Mouse (Mus musculus) neural tube, embryonic 10.5 days (tissue): ENCODE results near the gene Chrm3.
"Not testable (repeated sequence)": the region's sequence is repeated elsewhere in the genome, so short reads cannot be mapped to it uniquely, and the experiment has no call there.

Source experiments
- DNase-seq: peaks from one replicate; pipeline ENCODE4 v3.0.0-alpha.2; 2017; ENCODE audit warnings: low spot score; ENCODE audit errors: extremely low spot score

Gene Chrm3

DNA sequence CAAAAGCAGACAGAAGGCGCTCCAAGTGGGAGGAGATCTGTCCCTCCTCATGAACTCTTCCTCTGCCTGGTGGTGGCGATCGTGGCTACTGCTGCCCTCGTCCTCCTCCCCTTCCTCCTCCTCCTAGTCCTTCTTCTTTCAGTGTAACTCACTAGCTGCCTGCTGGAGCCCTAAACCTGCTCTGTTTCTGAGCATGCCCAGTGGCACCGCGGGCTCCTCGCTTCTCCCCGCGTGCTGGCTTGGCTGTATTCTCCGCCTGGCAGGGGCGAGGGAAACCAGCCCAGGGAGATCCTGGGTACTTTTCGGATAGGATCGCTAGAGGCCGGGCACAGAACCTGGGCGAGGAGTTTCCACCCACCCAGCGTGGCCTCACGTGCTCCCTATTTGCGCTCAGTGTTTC, at the start of gene Chrm3:
TSS of gene Chrm3 (minus strand) at position 71 of the 400 bp plus-strand sequence.
- peak; percentile 71 for DNase-seq

DNA sequence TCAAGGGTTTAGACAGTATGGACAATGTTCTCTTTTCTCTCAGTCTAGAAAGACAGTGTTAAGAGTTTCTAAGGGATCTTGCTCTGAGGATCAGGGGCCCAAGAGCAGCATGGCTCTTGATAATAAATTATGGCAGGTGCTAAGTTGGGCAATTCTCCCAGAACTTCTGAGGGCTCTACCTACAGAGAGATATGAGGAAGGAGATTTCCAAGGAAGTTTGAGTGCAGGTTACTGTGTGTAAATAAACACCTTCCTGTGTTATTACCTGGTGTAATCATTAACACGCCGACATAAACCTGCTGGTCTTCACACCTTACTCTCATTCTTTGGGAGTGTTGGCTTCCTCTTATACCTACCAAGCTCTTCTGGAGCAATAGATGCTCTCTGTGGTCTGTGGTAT, 33.7 kb upstream of the Chrm3 start:
- DNase-seq, result no peak

DNA sequence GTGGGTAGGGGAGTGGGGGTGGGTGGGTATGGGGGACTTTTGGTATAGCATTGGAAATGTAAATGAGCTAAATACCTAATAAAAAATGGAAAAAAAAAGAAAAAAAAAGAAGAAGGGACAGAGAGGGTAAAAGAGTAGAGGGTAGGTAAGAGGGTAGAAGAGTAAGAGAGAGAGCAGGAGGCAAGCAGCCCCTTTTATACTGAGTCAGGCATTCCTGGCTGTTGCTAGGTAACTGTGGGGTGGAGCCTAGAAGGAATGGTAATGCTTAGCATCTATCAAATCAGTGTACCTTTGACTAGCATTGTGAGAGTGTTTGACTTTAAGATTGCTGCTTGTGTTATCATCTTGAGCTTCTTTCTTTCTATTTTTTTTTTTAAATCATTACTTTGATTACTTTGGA, 14.8 kb upstream of the Chrm3 start:
- not testable (repeated sequence) for DNase-seq

DNA sequence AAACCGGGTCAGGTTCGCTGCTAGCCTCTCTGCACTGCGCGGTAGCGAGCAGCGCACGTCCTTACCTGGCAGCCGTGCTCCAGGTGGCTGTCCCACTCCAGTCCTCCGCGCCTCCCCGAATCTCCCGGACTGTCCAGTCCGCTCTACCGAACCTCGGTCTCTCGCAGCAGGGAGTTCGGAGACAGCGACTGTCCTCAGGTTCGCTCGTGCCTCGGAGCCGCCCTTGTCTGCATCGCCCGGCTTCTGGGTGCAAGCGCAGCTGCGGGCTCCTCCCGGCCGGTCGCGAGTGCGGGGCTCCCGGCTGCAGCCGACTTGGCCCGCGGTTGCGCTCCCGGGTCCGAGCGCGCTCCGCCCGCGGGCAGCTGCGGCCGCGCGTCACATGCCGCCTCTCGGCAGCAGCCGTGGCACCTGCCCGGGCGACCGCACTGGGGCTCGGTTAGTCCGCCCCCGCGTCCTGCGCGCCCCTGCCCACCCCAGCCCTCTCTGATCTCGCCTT, 400 bp downstream of the Chrm3 start:
- DNase-seq, result no peak

DNA sequence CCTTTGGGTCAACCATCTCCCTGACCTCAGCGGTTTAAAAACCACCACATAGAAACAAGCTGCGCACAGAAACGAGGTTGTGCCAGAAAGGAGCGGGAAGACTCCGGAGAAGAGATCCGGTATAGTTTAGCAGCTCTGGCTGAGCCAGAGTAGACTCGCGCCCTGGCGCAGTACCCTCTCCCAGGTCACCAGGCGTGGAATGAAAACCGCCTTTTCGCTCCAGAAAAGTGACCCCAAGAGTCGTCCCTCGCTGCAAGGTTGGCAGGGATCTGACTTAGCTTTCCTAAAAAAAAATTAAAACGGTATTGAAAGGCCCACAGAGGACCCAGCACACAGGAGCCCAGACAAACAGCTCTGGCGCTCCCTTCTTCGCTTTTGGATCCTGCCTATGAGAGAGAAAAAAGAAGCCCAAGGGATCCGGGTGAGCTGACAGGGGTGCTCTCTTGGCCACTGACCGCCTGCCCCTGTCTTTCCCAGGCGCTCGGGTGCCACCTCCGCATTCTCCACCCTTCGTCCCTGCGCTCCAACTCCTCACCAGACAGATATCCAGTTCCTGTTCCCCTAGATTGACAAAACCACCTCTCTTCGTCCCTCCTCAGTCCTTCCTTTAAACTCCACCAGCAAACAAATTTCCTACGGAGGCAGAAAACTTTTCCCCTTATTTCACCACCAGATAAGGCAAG, 990 bp downstream of the Chrm3 start:
- DNase-seq, result peak; percentile 61

DNA sequence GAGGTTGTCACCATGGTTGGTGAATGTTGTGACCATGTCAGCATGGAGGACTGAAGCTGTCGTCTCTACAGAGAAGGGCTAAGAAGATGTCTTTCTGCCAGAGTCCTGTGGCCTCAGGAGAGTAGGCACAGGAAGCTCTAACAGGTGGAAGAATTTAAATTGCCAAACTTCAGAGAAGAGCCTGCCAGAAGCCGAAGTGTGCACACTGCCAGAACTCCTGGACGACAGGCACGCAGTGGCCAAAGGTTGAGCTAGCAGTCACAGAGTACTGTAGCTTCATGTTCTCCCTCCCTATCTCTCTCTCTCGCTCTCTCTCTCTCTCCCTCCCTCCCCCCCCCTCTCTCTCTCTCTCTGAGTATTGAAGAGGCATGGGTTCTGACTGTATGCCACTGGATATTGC, 4.9 kb downstream of the Chrm3 start:
- DNase-seq, result no peak

DNA sequence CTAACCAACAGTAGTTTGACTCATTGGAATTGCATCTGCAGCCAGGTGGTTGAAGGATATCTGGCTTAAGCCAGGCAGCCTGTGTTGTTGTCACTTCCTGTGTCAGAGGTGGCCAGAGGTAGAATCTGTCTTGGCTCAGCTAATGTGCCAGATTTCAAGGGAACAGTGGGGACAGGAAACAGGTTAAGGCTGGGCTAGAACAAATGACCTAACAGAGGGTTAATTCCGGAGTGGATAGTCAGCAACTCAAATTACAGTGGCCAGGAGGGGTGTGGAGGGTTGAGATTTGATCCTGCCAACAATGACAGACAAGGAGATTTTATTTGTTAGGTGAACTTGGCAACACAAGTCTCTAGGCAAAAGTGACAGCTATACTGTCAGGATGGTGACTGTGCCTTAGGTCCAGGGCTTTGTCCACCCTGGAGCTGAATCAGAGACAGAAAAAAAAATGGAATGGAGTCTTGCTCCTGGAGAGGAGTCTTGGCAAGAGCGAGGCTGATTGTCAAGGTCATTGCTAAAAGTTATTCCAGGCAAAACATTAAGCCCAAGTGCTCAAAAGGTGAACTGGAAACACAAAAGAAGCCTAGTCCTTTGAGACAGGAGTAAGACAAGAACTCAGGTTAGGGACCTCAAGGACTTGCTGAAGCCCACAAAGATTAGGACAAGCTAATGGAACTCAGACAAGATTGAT, 5.6 kb downstream of the Chrm3 start:
- DNase-seq, result no peak

DNA sequence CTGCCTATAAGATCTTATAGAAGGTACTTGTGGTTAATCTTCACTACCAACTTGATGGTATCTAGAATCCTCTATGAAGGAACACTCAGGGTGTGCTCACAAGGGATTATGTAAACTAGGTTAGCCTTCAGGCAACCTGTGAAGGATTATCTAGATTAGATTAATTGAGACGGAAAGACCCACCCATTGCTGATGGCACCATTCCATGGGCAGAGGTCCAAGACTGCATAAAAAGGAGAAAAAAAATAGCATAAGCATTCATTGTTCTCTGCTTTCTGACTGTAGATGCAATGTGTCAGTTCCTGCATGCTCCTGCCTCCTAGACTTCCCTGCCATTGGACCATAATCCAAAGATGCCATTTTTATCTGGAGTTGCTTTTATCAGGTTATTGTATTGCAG, 8.5 kb downstream of the Chrm3 start:
- no peak for DNase-seq

DNA sequence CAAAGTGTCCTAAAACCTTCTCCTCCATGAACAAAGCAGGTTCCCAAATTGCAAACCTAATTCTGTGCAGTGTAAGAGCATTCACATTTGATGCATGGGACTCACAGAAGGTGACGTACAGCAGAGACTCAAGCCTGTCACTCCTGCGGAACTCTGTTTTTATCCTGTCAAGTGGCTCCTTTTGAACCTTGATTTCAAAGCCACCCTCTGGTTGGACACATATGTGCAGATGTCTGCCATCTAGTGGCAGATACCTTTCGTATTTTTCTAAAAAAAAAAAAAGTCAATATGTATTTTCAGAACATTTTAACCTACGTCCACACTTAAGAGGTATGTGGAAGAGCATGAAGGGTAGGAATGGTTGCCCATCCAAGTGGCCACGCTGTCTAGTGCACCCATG, 16.3 kb downstream of the Chrm3 start:
- no peak for DNase-seq

DNA sequence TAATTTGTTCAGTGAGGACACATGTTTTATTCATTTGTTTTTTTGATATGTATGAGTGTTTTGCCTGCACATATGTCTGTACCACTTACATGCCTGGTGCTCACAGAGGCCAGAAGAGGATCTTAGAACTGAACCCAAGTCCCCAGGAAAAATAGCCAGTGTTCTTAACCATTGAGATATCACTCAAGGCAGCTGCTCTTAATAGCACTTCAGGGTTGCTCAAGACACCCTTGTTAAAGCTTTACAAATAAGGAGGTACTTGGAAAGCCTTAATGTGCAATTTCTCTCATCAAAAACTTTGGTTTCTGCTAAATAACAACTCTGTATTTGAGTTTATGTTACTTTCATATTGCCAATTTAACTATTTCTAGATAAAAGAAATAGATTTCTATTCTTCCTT, 25.1 kb downstream of the Chrm3 start:
- DNase-seq, result no peak

DNA sequence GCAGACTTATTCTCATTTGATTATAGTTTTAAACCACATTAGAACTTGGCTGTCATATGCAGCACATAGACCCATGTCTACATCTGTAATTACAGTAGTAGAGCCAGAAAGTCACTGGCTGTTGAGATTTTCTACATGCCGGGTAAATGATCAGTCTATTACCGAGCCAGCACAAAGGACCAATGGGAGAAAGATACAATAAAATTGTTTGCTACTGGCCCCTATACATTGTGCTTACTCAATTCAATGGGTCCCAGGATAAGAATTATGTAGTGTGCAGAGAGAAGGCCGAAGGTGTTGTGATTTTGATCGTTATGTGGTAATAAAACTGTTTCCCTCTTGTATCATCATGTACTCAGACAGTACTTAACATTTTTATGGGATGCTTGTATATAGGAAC, 27.9 kb downstream of the Chrm3 start:
- no peak for DNase-seq

DNA sequence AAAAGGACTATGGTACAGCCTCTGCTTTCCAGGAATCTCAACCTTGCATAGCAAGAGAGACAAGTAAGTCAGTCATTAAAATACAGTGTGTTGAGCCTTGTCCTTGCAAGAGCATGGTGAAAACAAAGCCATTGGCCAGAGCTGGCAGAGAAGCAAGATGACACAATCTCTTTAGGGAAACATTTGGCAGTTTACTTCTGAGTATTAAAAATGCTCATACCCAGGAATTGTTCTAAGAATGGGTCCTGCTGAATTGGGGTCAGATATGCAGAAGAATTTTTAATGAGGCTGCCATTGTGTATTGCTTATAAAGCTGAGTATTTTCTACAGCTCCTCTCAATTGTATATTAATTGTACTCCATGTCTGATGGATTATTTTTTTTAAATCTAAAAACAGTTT, 50.8 kb downstream of the Chrm3 start:
- no peak for DNase-seq

DNA sequence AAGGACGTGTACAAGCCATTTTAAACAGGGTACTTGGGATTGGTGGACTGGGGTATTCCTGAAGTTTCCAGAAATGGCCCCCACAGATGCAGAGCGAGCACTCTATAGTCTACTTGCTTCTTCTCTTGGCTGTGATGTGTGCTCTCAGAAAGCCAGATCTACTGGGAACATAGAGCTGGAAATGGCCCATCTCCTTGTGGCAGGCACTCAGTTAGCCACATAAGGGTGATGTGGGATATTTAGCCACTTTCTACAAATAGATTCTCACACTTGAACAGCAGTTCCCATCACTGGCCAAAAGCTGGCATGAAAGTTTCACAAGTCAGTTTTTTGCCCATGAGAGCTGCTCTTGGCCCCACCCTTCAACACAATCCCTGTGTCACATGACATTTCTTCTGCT, 65.5 kb downstream of the Chrm3 start:
- DNase-seq, result no peak

DNA sequence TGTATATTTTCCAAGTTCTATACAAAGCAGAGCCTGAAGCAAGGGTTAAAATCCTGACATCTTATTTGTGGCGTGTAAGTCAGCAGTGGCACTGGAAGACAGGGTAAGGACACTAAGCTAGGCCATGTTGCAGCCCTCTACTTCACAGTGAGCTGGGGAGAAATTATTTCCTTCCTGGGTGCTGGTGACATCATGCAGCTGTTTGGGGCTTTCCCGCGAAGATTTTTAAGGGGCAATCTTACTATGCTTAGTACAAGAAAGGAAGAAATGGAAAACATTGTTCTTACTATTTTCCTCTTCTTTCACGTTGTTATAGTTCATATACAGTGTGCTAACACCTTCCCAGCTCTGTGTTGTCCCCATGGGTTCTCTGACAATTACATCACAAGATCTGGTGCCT, 76.3 kb downstream of the Chrm3 start:
- DNase-seq, result no peak

DNA sequence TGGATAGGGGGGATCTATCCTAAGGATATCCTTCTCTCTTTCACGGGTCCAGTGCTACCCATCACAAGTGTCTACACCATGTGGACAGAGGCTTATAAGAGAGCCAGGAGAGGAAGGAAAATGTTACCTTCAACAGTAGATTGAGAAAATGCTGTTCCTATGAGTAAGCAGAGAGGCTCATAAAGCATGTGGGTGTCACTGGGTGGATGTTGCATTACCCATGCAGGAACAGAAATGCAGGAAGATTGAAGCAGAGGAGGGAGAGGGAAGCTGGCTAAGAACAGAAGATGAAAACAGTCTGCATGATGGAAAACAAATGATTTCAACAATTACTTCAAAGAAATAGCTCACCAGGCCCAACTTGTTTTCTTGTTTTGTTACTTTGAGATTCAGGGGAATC, 85.7 kb downstream of the Chrm3 start:
- no peak for DNase-seq

DNA sequence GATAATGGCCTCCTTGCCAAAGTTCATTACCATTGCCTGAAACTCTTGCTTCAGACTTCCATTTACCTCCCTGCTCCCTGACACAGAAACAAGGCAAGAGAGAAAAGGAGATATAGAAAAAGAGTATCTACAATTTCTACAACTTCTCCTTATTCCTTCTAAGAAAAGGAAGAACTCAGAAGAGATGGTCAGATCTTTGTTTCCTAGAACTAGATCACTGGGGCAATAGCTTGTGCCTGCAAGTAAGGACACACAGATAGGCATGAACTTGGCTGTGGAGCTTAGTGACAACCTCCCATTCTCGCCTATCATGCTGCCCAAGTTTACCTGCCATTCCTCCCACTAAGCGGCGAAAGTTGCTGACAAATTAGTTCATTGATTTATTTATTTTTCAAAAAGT, 96.9 kb downstream of the Chrm3 start:
- no peak for DNase-seq

DNA sequence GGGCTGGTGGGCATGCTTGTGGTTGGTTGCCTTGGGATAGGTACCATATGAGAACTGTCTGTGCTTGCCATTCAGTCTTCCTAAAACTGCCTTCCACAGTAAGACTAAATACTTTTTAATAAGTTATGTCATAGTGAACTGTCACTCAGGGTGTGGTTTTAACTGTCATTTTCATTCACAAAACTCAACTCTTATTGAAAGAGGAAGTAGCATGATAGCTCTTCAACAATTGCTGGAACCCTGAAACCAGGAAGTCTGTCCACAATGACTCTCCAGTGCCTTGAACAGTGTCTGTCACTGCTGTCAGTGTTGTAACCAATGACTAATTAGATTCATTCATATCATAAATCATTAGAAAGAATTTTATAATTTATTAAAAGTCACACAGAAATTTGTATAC, 107.6 kb downstream of the Chrm3 start:
- no peak for DNase-seq

DNA sequence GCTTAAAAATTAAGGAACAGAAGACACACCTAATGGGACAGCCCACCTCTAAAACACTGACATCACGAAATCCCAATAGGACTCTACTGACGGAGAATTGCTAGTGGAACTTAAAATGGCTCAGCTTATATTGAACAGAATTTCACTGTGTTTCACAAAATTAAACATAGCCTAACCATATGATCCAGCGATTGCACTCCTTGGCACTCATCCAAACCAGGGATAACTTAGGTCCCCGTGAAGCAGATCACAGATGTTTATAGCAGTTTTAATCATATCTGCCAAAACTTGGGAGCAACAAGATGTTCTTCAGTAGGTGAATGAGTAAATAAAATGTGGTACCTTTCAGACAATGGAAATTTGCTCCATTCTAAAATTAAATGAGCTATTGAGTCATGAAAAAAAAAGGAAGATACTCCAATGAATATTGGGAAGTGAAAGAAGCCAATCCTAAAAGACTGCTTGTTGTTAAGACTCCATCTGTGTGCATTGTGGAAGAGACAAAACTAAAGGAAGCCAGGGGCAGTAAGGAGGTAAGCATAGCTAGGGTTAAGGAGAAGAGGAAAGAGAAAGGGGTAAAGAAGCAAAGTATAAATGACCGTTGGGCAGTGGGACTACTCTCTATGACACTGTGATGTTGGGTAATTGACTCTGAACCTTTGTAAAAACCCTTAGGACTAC, 109.0 kb downstream of the Chrm3 start:
- DNase-seq, result no peak

DNA sequence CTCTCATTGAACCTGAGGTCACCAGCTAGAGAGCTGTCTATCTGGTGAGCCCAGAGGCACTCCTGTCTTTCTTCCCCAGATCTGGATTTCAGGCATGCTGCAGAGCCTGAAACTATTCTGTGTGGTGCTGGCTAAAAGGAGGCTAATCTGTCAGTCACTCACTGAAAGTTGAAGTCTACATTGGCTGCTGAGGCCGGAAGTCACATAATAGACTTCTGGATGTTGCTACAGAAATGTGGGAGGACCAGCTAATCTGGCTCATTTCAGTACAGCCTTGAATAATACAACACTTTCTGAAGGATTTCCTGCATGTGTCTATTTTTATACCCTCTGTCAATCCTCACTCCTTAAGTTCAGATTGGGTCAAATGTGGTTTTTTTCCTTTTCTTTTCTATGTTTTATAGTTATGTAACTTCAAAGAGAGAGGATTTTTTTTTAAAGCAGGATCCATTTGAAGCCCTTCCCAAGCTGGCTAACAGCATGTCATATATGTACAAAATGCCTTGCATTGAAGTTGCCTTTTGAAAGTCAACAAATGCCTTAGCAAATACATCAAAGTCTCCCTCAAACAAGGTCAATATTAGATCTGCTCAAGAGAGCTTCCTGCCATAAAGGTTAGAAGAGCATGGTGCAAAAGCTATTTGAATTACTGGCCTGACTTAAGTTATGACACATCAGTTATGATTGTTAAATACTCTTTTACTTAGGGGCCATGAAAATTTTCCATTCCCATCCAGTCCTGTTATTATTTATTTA, 116.2 kb downstream of the Chrm3 start:
- DNase-seq, result no peak

DNA sequence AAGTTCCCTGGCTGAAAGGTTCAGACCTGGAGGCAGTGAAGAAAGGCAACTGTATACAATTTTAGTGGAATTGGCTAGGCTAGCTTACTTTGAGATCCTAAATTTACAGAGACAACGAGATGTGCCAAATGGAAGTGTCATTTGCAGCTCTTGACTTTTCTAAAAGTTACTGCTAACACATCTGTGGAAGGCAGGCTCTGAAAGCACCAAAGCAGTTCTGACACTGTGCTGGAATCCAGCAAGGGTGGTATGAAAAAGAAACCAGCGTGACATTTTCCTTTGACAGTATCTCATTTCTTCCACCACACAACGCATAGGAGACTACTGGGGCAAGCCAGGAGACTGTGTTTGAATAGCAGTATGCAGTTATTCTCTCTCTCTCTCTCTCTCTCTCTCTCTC, 120.4 kb downstream of the Chrm3 start:
- DNase-seq, result no peak

DNA sequence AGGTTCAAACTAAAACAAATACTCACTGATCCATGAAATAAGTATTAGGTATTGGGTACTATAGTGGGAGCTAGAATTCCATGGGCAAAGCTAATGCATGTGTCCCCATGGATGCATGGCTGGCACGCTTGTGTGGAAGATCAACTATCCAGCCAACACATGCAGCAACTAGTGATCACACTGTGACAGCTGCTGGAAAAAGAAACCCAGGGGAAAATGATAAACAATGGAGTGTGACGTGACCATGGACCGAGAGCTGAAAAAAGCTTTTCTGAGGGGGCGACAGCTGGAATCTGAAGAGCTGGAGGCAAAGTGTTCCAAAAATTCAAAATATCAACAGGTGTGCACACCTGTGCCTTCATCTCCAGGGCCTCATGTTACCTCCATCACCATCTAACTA, 120.8 kb downstream of the Chrm3 start:
- no peak for DNase-seq

DNA sequence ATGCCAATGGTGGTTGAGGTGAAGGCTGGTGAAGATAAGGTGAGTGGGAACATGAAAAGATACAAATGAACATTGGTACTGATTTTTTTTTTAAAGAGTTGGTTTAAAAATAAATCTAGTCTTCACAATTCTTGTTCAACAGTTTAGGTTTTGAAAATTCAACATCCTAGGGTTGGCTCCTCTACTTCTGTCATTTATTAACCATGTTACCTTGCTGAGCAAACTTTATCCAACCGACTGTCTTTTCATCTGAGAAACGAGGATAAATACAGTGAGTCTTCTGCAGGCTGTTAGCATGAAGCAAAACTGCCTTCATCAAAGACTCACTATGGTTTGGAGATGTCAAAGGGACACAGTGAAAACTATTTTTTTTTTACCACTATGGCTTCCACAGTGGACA, 123.0 kb downstream of the Chrm3 start:
- no peak for DNase-seq
